Mouse (Mus musculus) 3134 (cell line): ENCODE data around the gene Rps15a.

Experiments used
- DNase-seq: peaks from one replicate; pipeline ENCODE4 v3.0.0-alpha.2; 2011; ENCODE audit warnings: low spot score; ENCODE audit not compliant: insufficient read length; ENCODE audit errors: extremely low read depth

The Rps15a gene

GRCm38 (mm10) chr7:118115877-118116568 lies at the start of gene Rps15a:
Rps15a (minus strand) TSS chr7:118116188.
- DNase-seq, result peak; percentile 81

GRCm38 (mm10) chr7:118163006-118163405 lies 47.0 kb upstream of the Rps15a start:
- DNase-seq, result no peak

GRCm38 (mm10) chr7:118160121-118160520 lies 44.1 kb upstream of the Rps15a start:
- DNase-seq, result no peak

- no peak for DNase-seq
Observed at GRCm38 (mm10) chr7:118156461-118156860, 40.5 kb upstream of the Rps15a start.

GRCm38 (mm10) chr7:118154150-118154549 lies 38.2 kb upstream of the Rps15a start:
- no peak for DNase-seq

GRCm38 (mm10) chr7:118143602-118144001 lies 27.6 kb upstream of the Rps15a start:
- no peak for DNase-seq

GRCm38 (mm10) chr7:118143123-118143522 lies 27.1 kb upstream of the Rps15a start:
- DNase-seq, result no peak

- DNase-seq, result no peak
Observed at GRCm38 (mm10) chr7:118141271-118141670, 25.3 kb upstream of the Rps15a start.

- DNase-seq, result no peak
Observed at GRCm38 (mm10) chr7:118135128-118135527, 19.1 kb upstream of the Rps15a start.

GRCm38 (mm10) chr7:118129430-118130041 lies 13.5 kb upstream of the Rps15a start, which contains the start of gene Arl6ip1:
Arl6ip1 (minus strand) TSS chr7:118129662.
- DNase-seq, result no peak

GRCm38 (mm10) chr7:118128925-118129429 lies 13.0 kb upstream of the Rps15a start:
- no peak for DNase-seq

- no peak for DNase-seq
Observed at GRCm38 (mm10) chr7:118126219-118126875, 10.4 kb upstream of the Rps15a start.

- no peak for DNase-seq
Observed at GRCm38 (mm10) chr7:118125736-118126135, 9.7 kb upstream of the Rps15a start.

GRCm38 (mm10) chr7:118123512-118124411 lies 7.8 kb upstream of the Rps15a start:
- no peak for DNase-seq

GRCm38 (mm10) chr7:118122235-118122634 lies 6.2 kb upstream of the Rps15a start:
- DNase-seq, result no peak

GRCm38 (mm10) chr7:118120654-118121053 lies 4.7 kb upstream of the Rps15a start:
- DNase-seq, result no peak

GRCm38 (mm10) chr7:118119946-118120345 lies 4.0 kb upstream of the Rps15a start:
- no peak for DNase-seq

- no peak for DNase-seq
Observed at GRCm38 (mm10) chr7:118119142-118119541, 3.2 kb upstream of the Rps15a start.

GRCm38 (mm10) chr7:118118426-118118825 lies 2.4 kb upstream of the Rps15a start:
- DNase-seq, result no peak

- DNase-seq, result no peak
Observed at GRCm38 (mm10) chr7:118117539-118118210, 1.7 kb upstream of the Rps15a start.
